Mouse (Mus musculus) testis, postnatal 14 days (tissue): ENCODE measurements at regions not wholly inside any gene's neighbourhood (a gene's known extent, or its start where the extent isn't known, plus 50 kb on each side); places are given as distances from the start of the nearest gene placed in this dataset.

Source experiments
- DNase-seq: peaks from one replicate; pipeline ENCODE4 v3.0.0; 2021; ENCODE audit warnings: low spot score

- DNase-seq, result peak; percentile 8
Observed at GRCm38 (mm10) chr8:115478406-115479060, 229.1 kb downstream of the Maf start.

DNA sequence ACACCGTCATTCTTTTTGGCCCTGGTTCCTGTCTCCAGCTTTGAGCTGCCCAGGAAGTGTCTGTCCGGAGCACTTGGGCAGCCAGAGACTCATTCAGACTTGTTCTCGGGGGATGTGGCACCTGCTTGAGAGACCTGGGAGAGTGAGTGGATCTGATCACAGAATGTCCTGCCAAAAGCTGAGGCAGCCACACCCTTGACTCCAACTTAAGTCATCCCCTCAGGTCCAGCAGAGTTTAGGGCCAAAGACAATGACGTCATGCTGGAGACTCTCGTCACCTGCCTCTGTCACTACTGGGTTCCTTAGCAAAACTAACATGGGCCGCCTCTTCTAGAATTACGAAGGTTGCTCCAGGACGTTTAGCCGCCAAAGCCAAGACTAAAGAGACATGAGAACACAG is 231.5 kb downstream of the Maf start:
- DNase-seq, result no peak

DNA sequence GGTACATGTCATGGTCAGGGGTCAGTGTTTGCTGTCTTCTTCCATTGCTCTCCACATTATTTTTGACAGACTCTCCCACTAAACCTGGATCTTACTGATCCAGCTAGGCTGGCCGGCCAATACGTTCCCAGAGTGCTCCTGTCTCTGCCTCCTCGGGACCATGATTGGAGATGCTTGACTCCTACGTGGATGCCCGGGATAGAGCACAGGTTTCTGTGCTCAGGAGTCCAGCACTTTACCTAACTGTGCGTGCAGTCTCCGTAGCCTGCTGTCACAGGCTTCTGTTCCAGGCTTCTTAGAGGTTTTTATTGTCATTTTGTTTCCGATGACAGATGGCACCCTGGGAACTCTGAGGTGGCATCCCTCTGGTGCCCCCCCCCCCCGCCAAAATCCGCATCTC is 232.4 kb downstream of the Maf start:
- no peak for DNase-seq

DNA sequence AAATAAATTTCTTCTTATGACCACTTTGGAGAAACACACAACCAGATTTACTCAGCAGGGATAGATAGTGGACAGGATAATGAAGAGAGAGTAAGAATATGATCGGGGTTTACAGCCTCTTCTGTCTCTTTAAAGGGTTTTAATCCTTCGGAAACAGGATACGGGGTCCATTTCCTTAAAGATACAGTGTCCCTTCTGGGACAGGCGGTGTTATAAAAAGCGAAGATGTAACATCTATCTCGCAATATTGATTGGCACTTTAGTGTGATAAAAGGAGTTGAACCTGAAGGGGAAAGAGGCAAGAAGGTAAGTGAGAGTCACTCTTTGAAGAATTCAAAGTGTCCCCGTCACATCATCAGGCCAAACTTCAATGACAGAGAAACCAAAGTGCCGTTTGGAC is 233.6 kb downstream of the Maf start:
- no peak for DNase-seq

DNA sequence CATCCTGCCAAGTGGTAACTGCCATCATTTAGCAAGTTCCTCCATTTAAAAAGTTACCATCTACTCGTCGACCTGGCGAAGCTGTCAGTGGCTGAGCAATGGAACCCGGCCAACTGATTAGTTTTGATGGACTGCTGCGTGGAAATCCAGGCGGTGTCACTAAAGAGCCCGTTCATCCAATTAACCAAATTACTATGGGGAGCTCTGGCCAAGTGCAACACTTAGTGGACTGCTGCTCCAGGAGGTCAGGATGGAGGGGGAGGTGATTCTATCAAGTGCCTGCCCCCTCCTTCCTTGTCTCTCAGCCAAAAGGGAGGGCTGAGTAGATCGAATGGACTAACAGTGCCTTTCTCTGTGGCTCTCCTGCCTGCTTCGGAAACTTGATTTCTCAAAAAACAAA is 241.0 kb downstream of the Maf start:
- peak; percentile 7 for DNase-seq

DNA sequence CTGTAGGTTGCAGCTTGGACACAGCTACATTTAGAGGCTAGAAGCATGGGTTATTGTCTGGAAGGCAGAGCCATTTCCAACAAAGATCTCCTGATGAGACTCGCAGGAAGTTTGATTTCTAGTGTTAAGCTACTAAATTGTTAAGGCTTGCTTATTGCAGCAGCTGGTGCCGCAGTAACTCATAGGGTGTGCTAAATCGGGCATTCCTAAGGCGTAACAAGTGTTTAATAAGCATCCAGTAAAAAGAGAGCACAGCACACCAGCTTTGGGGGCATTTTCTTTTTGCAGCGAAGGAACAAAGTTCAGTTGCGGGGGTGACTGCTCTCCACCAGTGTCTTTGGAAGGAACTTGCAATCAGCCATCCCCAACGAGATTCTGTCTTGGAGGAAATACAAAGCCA is 241.5 kb downstream of the Maf start:
- DNase-seq, result no peak

- DNase-seq, result no peak
Observed at GRCm38 (mm10) chr8:115462657-115463056, 244.9 kb downstream of the Maf start.

DNA sequence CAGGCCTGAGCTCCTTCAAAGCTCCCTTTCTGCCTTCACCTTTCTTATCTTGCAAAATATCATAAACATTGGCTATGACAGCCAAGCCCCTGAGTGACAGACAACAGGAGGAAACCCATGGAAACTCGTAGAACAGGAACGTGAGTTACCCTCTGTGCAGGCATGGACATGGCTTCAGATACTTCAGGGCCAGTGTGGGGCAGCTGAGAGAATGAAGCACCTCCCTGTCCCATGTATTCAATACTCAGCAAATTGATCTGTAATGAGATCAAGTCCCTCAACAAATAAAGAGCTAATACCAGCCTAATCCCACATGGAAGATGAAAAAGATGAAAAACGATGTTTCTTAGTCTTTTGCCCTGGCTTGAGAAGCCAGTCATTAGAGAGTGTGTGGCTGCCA is 249.5 kb downstream of the Maf start:
- no peak for DNase-seq

DNA sequence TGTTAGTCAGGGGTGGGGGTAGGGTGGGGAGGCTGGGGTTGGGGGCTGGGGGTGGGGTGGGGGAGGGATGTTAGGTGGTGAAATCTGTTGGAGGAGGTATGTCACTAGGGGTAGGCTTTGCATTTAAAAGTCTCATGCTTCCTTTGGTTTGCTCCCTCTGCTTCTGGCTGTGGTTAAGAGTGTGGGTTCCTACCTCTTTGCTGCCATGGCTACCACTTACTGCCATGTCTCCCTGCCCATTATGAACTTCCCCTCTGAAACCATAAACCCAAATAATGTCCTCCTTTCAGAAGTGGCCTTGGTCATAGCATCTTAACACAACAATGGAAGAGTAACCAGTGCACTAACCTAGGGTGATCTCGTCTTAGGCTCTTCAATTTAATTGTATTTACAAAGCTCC is 256.8 kb downstream of the Maf start:
- DNase-seq, result no peak

- DNase-seq, result no peak
Observed at GRCm38 (mm10) chr8:115448367-115448766, 259.2 kb downstream of the Maf start.

DNA sequence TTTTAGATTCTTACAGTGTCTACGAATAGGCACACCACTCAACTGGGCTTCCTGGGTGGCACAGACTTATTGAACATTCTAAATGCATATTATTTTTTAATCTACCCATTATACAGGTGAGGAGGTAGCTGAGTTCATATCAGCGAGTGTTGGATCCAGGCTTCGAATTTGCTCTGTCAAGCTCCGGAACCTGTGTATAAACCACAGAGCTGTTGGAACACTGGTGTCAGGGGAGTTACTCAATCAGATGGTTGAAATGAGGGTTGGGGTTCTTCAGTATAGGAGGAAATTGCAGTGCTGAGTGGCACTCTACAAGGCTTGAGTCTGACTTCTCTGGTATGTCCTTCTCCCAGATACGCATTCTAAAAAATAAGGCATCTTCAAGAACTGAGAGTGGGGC is 263.1 kb downstream of the Maf start:
- no peak for DNase-seq

- DNase-seq, result no peak
Observed at GRCm38 (mm10) chr8:115441943-115442550, 265.5 kb downstream of the Maf start.

- DNase-seq, result no peak
Observed at GRCm38 (mm10) chr8:115441323-115441722, 266.3 kb downstream of the Maf start.

GRCm38 (mm10) chr8:115440151-115440550 is 267.4 kb downstream of the Maf start:
- DNase-seq, result no peak

DNA sequence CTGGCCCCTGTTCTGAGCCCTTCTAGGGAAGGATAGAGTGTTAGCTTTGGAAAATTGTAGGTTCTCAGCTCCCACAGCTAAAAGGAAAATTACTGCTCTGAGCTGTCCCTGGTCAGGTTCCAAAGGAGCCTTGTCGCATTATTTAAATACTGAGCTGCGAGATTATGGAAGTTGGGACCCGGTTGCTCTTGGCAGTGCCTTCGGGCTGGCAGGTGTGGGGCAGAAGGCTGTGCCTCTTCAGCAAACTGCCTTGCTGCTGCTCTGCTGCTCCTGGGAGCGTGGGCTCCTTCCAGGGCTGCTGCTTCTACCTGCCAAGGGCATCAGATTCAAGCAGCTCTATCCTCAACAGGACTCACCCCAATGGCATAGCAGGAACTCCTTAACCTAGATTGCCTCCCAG is 268.1 kb downstream of the Maf start:
- no peak for DNase-seq

- DNase-seq, result no peak
Observed at GRCm38 (mm10) chr8:115437956-115438355, 269.6 kb downstream of the Maf start.

DNA sequence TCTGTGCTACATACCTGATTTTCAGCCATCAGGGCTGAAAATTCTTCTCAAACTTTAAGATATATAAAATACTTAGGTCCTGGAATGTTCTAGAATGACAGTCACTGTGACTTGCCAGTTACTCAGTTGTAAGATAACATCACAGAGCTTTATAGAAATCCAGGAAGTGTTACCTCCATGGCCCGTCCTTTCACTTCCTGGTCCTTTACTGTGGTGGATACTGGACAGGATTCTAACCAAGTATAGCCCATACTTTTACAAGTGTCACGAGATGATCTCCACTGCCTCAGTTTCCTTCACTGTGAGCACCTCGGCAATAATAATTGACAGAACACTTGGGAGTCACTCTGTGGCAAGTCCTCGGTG is 271.3 kb downstream of the Maf start:
- no peak for DNase-seq

GRCm38 (mm10) chr8:115435720-115436355 is 271.8 kb downstream of the Maf start:
- no peak for DNase-seq

GRCm38 (mm10) chr8:115432396-115433040 is 275.1 kb downstream of the Maf start:
- DNase-seq, result no peak

- DNase-seq, result no peak
Observed at GRCm38 (mm10) chr8:115430793-115431192, 276.8 kb downstream of the Maf start.

DNA sequence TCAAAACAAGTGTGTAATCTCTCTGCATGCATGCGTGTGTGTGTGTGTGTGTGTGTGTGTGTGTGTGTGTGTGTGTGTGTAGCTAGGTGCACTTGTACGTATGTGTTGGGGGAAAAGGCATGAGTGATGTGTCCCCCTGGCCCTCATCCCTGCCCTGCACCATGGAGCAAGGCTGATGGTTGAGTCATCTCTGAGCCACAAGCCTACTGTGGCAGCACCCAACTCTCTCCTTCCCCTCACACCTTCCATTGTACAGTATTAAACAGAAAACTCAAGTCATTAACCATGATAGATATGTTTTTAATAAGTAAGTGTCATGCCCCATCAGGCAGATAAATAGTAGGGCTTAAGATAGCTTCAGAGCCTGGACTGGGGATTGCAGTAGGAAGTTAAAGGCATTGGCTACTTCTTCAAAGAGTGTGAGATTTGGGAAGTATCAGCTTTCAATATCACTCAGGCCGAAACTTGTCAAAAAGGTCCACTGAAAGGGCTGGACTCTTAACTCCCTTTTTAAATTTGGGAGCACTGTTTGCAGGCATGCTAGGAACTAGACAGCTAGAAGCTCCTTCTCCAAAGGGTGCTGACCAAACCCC is 278.2 kb downstream of the Maf start:
- DNase-seq, result no peak

DNA sequence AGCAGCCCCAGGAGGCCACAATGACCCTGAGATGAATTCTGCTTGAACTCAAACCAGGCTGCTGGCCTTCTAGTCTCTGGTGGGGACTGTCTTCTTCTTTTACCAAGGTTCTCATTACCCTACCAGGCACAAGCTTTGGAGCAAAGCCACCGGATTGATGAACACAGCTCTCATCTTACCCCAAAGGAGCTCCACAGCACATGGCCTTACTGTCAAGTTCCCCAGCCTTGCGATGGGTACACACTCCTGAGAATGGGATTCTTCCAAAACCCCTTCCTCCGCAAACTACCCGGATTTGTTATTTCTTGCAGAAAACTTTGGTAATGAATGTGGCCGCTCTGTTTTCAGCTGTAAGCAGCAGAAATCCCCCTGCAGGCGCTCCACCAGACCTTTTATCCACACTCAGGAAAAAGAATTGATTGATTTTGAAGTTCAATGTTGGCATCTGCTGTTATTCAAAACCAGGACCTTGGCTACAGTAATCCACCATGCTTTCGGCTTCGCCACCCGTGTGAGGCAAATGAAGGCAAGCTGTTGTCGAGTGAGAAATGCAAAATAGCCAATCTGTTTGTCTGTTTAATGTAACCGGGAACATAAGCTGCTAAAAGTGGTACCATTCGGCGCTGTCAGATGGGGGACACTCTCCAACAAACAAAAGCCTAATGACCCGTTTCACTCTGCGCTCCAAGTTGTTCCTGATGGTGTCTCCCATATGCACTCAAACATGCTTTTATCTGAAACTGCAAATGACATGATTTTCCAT is 278.9 kb downstream of the Maf start:
- no peak for DNase-seq
